Mouse (Mus musculus) heart, postnatal 4 days (tissue): Measurements from ENCODE around the gene Tnrc6a. TPM values are rescaled to one million over a fixed set of nuclear protein-coding genes. Genes with fewer than 3 reads are reported as not detected.
"Not testable (repeated sequence)": the region's sequence is repeated elsewhere in the genome, so short reads cannot be mapped to it uniquely, and the experiment has no call there.

ENCODE experiments used
- DNase-seq: peaks from one replicate; pipeline ENCODE4 v3.0.0; 2021
- total RNA-seq, 2 experiments: library from RNA; stranded (reverse); gene quantifications; 2 replicates each; pipeline ENCODE4 v1.2.3; 2021

Gene Tnrc6a
- 10 to 100 TPM; 44.5 to 50.1 TPM for total RNA-seq

DNA sequence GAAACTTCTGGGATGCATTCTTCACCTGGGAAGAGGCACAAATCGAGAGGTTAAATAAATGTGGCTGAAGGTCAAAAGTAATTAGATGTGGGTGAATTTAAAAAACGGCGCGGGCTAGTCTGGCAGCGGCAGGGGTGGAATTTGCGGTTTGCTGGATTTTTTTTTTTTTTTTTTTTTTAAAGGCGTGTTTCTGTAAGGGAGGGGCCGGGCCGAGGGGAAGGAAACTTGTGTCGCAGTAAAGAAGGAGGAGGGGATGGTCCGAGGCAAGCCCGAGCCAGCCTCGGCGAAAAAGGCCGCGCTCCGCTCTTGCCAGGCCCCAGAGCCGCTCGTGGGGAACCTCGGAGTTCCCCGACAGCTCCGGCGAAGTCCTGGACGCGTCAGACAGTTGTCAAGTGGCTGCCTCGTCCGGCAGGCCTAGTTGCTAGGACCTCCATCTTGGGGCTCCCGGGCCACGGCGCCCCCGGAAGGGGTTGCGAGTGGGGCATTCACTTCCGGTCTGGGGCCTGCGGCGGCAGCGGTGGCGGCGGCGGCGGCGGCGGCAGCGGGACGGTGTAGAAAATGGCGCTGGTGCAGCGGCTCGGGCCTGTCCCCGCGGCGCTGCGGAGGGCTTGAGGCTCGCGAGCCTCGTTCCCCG lies at the start of gene Tnrc6a:
Tnrc6a (plus strand) TSS at position 221 of the 634 bp plus-strand sequence.
- peak; percentile 94 for DNase-seq

DNA sequence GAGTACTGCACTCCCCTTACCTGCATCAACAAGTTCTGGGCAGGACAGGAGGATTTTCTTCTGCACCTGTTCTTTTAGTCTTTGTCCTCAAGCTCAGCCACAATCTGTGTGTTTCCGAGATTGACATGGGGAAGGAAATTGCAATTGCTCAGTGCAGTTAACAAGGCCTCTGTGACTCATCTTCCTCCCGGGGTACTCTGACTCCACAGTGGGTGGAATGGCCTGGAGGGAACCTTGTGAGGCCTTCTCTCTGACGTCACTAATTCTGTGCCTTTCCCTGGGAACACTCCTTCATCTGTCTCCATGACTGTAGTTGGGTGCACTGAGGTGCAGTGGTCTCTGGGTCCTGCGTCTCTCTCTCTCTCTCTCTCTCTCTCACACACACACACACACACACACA lies 41.4 kb upstream of the Tnrc6a start:
- DNase-seq = no peak

DNA sequence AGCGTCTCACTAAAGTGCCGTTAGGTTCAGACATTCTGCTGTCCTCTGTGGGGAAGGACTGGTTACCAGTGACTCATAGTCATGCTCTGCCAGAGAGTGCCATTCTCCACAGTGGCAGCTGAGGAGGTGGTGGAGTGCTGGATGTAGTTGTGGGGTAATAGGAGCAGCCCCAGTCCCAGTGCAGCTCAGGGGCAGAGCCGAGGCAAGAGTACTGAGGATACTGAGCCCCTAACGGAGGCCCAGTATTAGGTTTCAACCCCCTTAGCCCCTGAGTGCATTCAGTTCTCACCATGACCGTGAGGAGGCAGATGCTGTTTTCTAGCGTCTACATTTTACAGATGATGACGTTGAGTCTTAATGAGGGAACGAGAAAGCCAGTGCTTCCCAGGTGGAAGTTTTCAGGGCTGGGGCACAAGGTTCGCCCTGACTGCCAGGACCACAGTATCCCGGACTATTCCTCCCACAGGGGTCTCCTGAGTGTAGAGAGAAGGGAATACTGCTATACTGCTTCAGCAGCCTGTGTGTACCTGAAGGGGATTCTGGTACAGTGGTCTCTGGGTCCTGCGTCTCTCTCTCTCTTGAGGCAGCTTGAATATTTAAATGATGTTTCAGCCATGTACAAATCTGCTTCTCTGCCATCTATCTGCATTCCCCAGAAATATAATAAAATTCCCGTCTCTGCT lies 40.1 kb upstream of the Tnrc6a start:
- DNase-seq = no peak

DNA sequence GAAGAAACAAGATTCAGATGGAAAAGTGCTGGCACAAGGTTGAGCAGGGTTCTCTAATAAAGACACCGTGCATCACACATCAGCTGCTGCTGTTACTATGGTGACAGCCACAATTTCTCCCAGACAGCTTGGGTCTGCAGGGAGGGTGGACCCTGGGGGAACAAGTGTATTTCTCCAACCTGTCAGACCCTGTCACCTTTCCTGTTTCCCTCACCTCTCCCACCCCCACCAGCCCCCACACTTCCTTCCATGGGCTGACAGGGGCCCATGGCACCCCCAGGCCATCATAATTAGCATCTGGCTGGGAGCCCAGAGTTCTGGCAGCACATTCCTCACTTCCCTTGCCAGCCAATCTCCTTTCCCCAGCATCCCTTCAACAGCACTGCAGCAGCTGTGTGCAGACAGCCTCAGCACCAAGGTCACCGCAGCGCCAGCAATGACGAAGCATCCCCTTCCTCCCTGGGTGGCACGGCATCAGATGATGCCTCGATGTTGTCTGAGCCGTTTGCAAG lies 39.4 kb upstream of the Tnrc6a start:
- DNase-seq = peak; percentile 66

DNA sequence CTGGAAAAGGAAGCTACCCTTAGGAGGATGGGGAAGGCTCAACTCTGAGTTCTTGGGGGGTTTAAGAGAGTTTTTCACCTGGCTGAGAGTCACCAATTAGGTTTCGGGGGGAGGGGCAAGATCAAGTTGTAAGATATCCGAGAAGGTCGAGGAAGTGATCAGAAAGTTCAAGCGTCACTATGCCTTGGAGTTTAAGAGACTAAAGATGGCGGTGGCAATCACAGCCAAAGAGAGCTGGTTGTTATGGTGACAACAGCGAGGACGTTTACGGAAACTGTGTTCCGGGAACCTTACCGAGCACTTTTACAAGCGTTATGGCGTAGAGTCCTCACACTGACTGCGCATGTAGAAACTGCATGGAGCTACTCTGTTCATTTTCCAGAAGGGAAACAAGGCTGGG lies 39.0 kb upstream of the Tnrc6a start:
- DNase-seq = no peak

DNA sequence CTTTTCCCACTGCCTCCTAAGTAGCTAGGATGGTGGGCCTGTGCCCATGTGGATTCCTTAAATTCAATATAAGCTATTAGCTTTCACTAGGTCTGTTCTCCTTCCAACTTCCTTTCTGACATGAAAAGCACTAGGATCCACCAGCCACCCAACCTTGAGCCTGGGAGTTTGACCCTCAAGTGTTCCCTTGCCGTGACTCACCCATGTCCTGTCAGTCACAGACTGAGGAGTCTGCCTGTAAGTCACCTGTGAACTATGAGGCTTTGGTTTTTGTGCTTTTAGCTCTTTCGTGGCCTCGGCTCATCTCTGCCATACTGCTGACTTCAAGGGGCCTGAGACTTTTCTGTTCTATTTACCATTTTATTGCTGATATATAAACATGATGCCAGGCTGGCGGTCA lies 34.8 kb upstream of the Tnrc6a start:
- DNase-seq = no peak

DNA sequence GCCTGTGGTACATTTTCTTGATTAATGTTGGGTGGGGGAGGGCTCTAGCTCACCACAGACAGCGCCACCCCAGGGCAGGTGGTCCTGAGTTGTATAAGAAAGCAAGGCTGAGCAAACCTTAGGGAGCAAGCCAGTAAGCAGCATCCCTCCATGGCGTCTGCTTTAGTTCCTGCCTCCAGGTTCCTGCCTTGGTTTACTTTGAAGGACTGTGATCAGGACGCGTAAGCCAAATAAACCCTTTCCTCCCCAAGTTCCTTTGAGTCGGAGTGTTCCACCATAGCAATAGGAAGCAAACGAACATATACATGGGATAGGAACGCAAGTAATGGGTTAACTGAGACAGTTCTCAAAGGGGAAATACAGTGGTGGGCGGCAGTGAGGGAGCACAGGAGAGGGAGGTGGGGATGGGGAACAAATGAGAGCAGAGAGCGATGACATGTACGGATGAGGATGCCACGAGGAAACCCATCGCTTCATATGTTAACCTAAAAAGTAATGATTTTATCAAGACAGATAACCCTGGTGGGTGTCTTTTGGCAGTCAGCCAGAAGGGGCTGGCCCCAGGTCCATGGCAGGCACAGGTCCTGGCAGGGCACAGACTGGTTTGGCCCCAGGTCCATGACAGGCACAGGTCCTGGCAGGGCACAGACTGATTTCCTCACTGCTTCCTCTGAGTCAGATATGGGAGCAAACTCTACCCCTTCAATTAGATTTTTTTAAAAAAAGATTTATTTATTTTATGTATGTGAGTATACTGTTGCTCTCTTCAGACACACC lies 27.2 kb upstream of the Tnrc6a start:
- DNase-seq = peak; percentile 28

DNA sequence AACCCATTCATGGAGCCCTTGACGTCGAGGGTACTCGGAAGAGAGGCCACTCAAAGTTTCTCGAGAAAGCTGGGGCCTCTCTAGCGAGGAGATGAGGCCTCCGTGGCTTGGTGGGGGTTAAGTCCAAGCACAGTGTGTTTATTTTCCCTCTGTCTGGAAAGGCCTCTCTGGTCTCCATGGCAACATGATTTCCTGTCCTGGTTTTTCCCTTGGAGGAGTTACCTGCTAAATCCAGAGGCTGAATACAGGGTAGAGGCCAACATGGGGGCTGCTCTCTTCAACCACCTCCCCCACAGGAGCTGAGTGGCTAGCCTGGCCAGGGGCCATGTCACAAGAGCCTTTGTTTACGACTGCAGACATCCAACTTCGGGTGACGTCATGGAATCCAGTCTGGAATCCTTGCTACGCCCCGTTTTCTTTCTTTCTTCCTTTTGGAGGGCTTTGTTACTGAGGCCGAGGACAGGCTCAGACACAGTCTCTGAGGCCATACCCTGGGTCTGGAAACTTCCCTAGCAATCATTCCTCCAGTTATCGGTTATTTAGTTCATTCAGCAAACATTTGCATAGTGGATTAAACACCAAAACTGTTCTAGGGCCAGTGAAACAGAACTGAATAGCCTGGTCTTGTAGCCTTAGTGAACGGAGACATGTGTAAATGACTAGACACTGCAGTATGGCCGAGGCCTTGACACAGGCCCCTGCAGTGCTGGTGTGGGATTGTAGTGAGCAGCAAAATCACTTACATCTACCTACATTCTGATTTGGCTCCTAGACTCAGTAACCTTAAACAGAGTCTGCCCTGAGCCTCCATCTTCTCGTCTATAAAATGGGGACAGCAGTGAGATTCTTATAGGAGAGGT lies 25.6 kb upstream of the Tnrc6a start:
- peak; percentile 89 for DNase-seq

DNA sequence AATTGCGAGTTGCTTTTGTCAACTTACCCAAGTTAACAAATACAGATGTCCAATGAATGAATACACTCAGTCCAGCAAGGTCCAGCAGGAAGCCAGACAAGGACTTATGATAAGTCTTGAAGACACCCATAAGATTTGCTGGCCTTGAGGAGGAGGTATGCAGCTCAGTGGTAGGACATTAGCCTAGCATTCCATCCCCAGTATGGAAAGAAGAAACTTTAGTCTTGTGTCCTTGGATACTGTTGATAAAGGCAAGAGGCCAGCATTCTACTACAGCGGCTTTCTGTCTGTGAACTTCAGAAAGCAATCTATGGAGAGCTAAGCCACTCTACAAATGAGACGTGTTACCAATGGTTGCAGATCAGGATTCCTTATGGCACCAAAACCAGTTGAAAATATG lies 22.4 kb upstream of the Tnrc6a start:
- no peak for DNase-seq

DNA sequence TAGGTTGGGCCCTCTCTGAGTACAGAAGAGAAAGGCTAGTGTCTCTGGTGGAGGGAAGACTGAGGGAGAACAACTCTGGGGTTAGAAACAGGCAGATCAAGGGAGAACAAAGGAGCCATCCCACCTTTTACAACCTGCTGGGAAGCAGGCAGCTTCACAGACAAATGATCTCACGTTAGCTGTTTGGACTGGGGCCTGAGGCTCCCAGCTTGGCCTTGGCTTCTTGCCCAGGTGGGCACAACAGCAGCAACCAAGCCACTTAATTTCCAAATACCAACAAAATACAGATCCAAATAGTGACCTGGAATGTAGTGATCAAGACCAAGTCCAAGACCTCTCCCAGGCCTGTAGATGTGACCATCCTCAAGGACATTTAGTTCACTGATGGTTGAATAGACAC lies 18.3 kb upstream of the Tnrc6a start:
- DNase-seq = not testable (repeated sequence)

DNA sequence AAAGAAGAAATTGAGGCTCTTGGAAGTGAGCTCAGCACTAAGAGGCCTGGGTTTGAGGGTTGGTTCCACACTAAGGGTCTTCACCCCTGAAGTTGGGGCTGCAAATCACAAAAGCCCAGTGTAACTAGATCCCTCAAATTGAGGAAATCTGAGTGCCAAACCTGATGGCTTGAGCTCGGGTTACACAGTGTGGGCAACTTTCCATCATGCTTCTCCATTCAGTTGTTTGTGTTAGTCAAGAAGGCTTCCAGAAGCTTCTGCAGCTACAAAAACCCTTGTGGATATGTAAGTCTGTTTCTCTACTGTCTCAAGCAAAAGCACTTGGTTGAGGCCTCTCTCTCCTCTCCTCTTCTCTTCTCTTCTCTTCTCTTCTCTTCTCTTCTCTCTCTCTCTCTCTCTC lies 17.8 kb upstream of the Tnrc6a start:
- DNase-seq = no peak

DNA sequence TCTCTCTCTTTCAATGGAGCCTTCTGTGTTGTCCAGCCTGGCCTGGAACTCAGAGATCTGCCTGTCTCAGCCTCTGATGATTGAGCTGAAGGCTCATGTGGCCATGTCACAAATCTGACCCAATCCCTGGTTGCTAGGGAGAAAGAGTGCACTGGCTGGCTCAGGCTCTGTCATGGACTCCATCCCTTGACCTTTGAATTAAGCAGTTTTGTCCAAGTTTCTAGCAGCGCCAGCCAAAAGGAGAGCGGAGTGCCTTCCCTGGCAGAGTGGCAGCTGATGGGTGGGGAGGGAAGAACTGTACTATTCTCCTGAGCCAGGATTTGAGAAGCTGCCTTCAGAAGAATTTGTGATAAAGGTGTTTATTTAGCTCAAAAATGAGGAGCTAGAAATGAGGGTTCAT lies 17.4 kb upstream of the Tnrc6a start:
- no peak for DNase-seq

DNA sequence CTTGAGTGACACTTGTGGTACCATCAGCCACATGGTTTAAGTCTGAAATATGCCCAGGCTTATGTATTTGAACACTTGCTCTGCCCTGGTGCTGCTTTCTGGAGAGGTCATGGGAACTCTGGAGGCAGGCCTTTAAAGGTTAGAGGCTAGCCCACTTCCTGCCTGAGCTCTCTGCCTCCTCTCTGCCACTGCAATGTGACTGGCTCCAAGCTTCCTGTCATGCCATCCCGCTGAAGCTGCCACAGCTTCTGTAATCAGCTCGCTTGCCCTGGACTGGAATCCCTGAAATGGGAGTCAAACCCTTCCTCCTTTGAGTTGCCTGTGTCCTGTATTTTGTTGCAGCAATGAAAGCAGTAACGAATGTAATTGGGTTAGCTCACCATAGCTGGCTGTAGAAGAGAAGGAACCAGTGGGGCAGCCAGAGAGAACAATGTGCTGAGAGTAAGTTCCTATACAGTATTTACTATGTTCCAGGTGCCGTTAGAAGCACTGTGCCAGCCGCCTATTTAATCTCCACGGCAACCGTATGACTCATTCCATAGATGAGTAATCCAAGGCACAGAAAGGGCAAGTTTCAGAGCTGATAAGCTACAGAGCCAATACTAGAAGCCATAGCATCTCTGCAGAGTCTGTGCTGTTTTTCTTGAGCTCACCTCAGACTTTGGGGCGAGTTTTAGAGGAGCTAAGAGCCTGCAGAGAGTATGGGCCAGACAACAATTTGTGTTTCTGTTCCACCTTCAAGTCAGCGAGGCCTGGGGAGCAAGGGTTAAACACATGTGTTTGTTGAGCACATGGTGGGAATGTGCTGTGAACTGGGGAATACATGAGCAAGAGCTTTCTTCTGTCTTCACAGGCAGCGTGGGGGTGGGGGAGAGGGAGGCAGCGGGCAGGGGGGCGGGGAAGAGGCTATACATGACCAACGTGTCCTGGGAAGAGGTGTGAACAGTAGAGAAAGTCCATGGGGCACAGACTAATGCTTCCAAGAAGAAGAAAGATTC lies 15.3 kb upstream of the Tnrc6a start:
- DNase-seq = no peak

DNA sequence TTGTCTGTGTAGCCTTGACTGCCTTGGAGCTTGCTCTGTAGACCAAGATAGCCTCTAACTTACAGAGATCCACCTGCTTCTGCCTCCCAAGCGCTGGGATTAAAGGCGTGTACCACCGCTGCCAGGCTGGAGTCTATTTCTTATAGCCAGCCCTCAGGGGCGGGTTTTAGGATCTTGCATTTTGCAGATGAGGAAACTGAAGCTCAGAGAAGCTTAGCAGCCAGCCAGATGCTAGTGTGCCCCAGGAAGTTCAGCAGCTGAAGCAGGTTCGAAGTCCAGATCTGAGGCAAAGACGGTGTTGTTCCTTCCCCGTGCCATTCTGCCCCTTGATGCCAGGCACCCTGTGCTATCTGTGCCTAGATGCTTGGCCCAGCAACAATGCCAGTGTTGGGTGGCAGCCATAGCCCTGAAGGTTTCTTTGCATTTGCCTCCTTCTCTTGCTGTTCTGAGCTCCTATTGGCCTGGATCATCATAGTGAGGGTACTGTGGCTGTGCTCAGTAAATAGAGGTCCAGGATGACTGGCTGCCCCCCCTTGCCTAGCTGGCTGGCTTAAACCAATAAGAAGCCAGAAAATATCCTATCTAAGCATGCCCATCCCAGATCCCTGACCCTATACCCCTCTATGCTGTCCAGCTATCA lies 14.2 kb upstream of the Tnrc6a start:
- DNase-seq = no peak

DNA sequence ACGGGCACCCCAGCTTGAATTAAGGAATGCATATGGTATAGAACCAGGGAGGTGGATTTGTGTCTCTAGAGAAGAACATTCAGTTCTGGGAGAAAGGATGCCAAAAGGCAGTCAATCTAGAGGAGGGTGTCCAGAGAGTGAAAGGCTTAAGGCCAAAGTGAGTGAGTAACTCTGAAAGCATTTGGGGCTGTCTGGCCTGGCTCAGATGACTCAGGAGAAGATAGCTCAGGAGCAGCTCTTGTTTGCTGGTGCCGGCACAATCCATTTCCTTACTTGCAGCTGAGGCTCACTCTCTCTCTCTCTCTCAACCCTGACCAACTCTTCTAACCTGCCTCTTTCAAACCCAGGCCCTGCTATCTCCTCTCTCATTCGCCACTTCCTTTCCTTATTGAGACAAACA lies 13.6 kb upstream of the Tnrc6a start:
- DNase-seq = peak; percentile 63

DNA sequence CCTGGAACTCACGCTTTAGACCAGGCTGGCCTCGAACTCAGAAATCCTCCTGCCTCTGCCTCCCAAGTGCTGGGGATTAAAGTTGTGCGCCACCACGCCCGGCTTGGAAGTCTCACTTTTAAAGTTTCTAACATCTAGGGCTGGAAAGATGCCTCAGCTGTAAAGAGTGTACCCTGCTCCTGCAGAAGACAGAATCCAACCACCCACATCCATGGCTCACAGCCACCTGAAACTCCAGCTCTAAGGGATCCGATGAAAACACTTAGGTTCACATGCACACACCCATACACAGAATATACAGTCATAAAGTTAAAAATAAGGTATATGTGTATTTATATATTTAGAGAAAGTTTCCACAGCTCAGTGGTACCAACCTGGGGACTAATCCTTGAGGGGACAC lies 10.1 kb upstream of the Tnrc6a start:
- no peak for DNase-seq

DNA sequence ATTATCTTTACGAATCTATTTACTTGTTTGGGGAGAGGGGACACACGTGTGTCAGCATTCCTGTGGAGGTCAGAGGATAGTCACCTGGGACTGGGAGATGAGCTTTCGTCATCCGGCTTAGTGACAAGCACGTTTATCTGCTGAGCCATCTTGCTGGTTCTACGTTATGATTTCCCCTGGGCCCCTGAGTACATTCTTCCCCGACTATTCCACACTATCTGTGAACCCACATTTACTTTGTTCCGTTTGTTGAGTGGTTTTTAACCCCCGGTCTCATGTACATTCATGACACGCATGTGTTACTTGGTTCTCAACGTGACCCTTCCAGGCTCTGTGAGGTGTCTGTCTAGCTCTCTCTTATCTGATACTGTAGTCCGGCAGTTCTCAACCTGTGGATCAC lies 6.9 kb upstream of the Tnrc6a start:
- DNase-seq = no peak

DNA sequence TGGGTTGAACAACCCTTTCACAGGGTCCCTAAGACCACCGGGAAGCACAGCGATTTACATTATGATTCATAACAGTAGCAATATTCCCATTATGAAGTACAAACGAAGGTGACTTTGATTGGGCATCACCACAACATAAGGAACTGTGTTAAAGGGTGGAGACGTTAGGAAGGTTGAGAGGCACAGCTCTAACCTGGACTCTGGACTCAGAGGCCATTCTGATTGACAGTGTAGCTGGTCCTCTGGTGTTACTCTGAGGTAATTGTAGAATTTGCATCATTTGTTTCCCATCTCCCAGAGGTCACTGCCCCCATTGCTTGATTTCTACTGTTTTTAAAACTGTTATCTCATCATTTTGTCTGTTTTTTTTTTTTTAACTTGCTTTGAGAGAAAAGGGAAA lies 6.5 kb upstream of the Tnrc6a start:
- DNase-seq = no peak

DNA sequence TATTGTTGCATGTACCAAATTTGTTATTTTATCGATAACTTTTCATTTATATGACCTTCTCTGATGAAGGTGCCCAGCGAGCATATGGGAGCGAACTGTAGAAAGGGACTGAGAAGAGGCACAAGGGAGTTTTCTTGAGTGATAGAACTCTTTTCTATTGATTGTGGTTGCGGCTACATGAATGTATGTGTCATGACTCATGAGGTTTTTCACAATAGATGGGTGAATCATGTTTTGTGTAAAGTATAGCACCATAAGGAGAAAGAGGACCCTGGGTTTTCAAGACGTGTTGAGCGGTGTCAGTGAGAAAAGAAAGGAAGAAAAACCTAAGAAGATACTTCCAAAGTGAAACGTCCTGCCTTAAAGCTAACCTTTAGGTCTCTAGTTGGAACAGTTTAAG lies 3.2 kb upstream of the Tnrc6a start:
- DNase-seq = no peak

DNA sequence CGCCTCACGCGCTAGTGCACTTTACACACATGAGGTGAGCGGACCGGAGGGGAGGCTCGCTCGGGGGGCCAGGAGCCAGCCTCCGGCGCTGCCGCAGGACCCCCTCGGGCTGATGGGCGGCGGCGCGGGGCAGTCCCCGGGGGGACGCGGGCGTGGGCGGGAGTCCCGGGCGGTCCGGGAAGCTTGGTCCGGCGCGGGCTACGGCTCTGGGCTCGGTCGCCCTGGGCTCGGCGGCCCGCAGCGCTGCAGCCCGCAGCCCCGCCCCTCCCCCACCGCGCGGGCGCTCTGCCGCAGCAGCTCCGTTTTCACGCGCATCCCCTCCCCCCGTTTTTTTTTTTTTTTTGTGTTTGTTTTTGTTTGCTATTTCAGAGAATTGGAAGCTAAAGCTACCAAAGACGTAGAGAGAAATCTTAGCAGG lies 623 bp downstream of the Tnrc6a start:
- DNase-seq = no peak

DNA sequence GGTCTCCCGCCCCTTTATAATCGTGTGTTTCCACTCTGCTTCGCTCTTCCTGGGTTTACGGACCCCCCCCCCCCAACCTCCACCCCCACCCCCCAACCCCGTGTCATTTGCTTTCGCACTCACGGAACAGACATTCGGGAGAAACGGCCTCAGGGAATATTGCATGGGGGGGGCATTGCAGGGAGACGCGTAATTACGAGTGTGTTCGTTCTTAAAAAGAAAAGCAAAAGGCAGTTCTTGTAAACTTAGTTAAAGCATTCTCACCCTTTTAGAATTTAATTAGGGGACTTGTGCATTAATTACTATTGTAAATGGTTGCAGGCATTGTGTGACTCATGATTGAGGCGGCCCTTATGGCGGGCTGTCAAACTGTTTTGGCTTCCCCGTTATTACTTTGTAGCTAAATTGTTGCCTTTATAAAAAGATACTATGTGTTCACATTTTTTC lies 1.1 kb downstream of the Tnrc6a start:
- peak; percentile 32 for DNase-seq
